Mouse (Mus musculus) layer of hippocampus, adult 2 months (tissue): ENCODE measurements around the gene Ppp2r5e. TPM values are rescaled to one million over a fixed set of nuclear protein-coding genes. Genes with fewer than 3 reads are reported as not detected.

Source experiments
- DNase-seq, 2 experiments: peaks; one replicate each; pipeline ENCODE4 v3.0.0; 2022; ENCODE audit warnings: low spot score in 2 of 2
- H3K27ac ChIP-seq: fragments of 200-600 bp; 2 replicates; pipeline ENCODE4 v1.8.1; 2022
- H3K4me3 ChIP-seq: fragments of 200-600 bp; 2 replicates; pipeline ENCODE4 v1.8.1; 2022; ENCODE audit warnings: mild to moderate bottlenecking
- CTCF ChIP-seq: fragments of 200-600 bp; conservative IDR thresholded peaks from 2 replicates; pipeline ENCODE4 v1.8.1; 2022; ENCODE audit warnings: antibody characterized with exemption, mild to moderate bottlenecking, moderate library complexity
- total RNA-seq, 2 experiments: library from RNA; stranded (reverse); gene quantifications; 2 replicates each; pipeline ENCODE4 v1.2.3; 2021

Ppp2r5e gene
- total RNA-seq, 2 experiments from 2014 or later: 79.1 to 80.1 TPM

GRCm38 (mm10) chr12:75544259-75544658 lies 51.8 kb downstream of the Ppp2r5e start:
- TF ChIP-seq CTCF: no peak
- DNase-seq: no peak
- H3K4me3 ChIP-seq: no peak overlapping the region
- no peak overlapping the region for H3K27ac ChIP-seq

- no peak overlapping the region for H3K4me3 ChIP-seq
- no peak for TF ChIP-seq CTCF
- no peak overlapping the region for H3K27ac ChIP-seq
- DNase-seq: no peak
Observed at GRCm38 (mm10) chr12:75543346-75543745, 52.7 kb downstream of the Ppp2r5e start.

- Histone ChIP-seq H3K27ac (no peak overlapping the region), H3K4me3 (no peak overlapping the region)
- no peak for DNase-seq
- no peak for TF ChIP-seq CTCF
Observed at GRCm38 (mm10) chr12:75540621-75541171, 55.3 kb downstream of the Ppp2r5e start.

- H3K27ac ChIP-seq: no peak overlapping the region
- no peak overlapping the region for H3K4me3 ChIP-seq
- TF ChIP-seq CTCF: no peak
- DNase-seq: no peak
Observed at GRCm38 (mm10) chr12:75539228-75539627, 56.8 kb downstream of the Ppp2r5e start.

GRCm38 (mm10) chr12:75537673-75538423 lies 58.2 kb downstream of the Ppp2r5e start:
- no peak overlapping the region for H3K4me3 ChIP-seq
- no peak for TF ChIP-seq CTCF
- H3K27ac ChIP-seq: peak overlapping the region; percentile 28; the same call in 1 of the 2 replicates
- no peak for DNase-seq

- Histone ChIP-seq H3K4me3 (no peak overlapping the region), H3K27ac (peak overlapping the region; percentile 59)
- no peak for TF ChIP-seq CTCF
- DNase-seq: no peak
Observed at GRCm38 (mm10) chr12:75537019-75537672, 58.9 kb downstream of the Ppp2r5e start.

- no peak for TF ChIP-seq CTCF
- peak in 1 of 2 experiments; percentile 51 for DNase-seq
- peak overlapping the region; percentile 59 for H3K27ac ChIP-seq
- H3K4me3 ChIP-seq: no peak overlapping the region
Observed at GRCm38 (mm10) chr12:75536566-75536965, 59.5 kb downstream of the Ppp2r5e start.

- DNase-seq: no peak
- TF ChIP-seq CTCF: no peak
- Histone ChIP-seq H3K4me3 (no peak overlapping the region), H3K27ac (no peak overlapping the region)
Observed at GRCm38 (mm10) chr12:75533145-75533544, 62.9 kb downstream of the Ppp2r5e start.

GRCm38 (mm10) chr12:75531895-75532294 lies 64.2 kb downstream of the Ppp2r5e start:
- H3K4me3 ChIP-seq: no peak overlapping the region
- DNase-seq: no peak
- TF ChIP-seq CTCF: no peak
- no peak overlapping the region for H3K27ac ChIP-seq

GRCm38 (mm10) chr12:75528857-75529808 lies 66.9 kb downstream of the Ppp2r5e start:
- no peak for TF ChIP-seq CTCF
- DNase-seq: no peak
- Histone ChIP-seq H3K4me3 (no peak overlapping the region), H3K27ac (peak overlapping the region; percentile 1; the same call in 1 of the 2 replicates)

GRCm38 (mm10) chr12:75528300-75528699 lies 67.7 kb downstream of the Ppp2r5e start:
- Histone ChIP-seq H3K27ac (0 out of 2 replicates have a peak overlapping the region, but pooled peaks have one; percentile 14), H3K4me3 (no peak overlapping the region)
- DNase-seq: no peak
- no peak for TF ChIP-seq CTCF

- no peak for TF ChIP-seq CTCF
- no peak for DNase-seq
Observed at GRCm38 (mm10) chr12:75524199-75524598, 71.8 kb downstream of the Ppp2r5e start.

More at GRCm38 (mm10) chr12:75524199-75524598, 71.8 kb downstream of the Ppp2r5e start:
- Histone ChIP-seq H3K27ac (no peak overlapping the region), H3K4me3 (no peak overlapping the region)
